Mouse (Mus musculus): ENCODE measurements around the gene Peg12.

The Peg12 gene

DNA sequence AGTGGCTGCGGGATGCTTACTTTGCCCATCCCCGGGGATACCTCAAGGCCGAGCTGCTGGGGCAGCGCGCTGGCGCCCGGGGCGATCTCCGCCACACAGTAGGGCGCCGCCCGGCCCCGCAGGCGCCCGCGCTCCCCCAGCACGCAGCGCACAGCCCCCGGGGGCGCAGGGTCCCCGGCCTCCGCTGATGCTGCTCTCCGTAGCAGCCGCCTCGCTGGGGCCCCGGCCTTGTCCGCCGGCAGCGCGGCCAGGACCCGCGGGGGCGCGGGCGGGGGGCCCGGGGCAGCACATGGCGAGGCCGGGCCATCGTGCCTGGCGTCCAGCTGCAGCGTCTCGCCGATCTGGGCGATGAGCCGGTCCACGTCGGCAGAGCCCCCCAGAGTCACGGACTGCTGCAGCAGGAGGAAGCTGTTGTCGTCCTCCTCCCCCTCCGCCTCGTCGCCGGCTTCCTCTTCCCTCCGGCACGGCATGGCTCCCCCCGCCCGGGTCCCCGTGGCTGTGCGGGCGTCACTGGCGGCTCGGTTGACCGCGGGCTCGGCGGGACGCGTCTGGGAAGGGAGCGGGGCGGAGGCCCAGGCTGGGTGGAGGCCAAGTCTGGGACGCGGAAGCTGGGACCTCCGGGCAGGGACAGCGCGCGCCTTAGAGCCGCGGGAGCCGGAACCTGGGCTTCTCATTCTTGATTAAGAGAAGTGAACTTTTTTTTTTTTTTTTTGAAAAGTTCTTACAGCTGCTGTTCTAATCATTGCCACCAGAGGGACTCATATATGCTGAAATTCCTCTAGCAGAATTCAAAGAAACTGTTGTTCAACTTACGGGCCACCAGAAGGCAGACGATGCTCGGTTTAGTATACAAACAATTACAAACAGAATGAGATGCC is at the start of gene Peg12:
Gene Peg12 (minus strand): TSS at position 633 of the 878 bp plus-strand sequence.
- DNase-seq = peak; percentile 77

DNA sequence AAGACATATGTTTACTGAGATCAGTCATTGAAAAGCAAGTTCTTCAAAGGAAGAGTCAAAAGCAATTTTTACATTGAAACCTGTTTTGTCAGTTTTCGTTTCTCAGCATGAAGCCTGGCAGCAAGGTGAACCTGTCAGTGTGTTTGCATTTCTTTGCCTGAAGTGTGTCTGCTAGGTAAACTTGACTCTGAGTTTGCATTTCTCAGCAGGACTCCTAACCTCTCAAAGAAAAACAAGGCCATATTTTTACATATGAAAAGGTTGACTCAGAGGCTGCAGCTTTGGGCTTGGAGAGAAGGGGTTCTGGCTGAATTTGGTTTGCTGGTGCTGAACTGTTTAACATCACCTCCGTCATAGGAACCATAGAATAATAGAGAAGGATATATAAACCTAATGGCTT is 21.8 kb upstream of the Peg12 start:
- DNase-seq = no peak

DNA sequence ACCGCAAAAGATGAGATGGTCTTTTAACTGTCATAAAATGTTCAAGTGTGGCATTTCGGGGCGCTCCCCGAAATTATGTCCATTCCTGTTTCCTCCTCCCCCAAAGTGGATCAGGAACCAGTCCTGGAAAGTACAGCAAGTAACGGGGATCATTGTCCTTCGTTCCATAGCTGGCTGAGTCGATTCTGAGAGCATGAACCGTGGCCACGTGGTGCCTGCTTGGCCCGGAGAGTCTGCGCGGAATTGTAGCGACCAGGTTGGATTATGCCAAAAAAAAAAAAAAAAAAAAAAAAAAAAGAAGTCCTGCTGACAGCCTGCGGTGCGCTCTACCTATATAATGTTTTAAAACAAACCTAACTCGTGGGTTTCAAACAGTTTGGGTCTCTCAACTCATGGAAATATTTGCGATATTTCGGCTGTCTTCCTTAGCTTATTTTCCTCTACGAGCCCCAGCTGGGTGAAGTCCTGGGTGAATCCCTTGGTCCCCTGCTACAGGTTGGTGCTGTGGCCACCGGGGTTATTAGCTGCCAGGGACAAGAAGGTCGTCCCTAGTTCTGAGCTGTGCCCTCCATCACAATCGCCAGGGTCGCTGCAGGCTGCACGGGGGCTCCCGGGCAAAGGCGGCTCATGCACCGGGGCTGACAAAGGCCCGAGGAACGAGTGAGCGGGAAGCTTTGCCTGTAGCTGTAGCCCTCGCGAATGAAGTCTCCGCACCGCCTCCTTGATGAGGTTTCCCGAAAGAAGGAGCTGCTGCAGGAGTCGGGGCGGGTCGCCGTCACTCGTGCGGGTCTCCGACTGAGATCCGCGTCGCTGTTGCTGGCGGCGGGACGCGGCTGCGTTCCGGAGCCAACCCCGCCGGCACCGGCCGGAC is 1.1 kb downstream of the Peg12 start:
- DNase-seq = peak; percentile 54

DNA sequence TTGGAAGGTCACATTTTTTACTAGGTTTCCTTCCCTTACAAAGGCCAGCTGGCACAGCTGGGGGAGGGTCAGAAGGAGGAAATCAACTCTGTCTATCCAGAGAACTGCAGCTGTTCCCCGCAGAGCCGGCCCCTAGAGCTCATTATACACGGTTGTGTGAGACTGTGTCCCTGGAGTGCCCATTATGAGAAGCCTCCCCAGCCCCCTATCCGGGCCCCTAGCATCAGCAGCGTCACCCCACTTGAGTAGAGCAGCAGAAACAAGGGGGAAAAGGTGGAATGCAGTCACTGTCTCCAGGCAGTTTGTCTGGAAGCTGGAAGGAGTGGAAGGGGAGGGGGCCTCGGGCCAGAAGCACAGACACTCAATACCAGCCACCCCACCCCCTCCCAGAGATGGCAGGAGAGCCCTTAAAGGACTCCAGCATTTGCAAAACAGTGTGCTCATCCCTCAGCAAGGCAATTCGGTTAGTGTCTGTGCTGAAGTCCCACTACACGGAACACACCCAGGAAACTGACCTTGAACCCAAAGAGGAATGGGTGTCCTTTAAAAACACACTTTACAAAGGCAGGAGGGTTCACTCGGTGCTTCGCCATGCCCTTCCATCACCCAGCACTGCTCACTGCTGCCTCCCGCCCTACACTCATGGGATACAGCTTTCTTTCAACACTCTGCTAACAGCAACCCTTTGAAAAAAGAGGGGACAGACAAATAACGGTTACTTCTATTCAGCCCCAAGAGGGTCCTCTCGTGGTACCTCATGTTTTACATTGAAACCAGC is 1.9 kb downstream of the Peg12 start:
- DNase-seq = peak; percentile 77

DNA sequence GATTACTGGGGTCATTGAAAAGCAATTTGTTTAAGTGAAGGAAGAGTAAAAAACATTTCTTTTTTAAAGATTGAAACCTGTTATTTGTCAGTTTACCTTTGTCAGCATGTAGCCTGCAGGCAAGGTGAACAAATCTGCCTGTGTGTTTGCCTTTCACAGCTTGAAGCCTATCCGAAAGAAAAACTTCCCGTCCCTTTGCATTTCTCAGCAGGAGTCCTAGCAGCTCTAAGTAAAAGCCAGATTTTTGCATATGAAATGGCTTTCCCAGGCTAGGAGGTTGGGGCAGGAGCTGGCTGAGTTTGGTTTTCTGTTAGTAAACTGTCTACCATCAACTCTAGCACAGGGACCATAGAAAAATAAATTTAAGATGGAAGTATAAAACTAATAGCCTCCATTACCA is 12.0 kb downstream of the Peg12 start:
- DNase-seq = peak; percentile 6

DNA sequence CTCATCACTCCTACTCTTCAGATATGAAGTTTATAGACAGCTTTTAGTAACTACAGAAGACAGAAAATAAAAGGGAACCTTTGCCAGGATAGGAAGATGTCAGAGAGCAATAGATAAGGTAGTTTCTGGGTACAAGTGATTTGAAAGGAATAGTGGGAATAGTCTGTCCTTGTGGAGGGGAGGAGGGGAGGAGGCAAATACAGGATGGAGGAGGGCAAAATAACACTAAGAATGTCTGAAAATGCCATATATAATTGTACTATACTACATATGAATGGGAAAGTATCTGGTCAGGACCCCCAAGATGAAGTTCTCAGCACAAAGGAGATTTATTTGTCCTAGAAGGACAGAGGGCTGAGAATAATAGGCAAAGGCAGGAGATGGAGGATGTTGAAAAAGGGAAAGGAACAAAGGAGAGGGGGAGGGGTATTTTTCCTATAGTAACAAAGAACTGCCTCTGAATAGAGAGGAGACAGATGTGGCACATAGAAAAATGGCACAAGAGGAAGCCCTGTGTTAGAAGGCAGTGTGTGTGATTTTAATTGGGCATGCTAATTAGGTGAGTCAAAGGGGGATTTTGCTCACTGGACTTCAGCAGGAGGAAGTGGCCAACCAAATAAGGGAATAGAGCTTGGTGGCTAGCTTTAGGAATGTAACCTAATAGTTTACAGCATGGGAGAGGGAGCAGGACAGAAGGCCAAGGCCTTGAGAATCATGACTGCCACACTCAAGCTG is 18.7 kb downstream of the Peg12 start:
- peak; percentile 47 for DNase-seq

DNA sequence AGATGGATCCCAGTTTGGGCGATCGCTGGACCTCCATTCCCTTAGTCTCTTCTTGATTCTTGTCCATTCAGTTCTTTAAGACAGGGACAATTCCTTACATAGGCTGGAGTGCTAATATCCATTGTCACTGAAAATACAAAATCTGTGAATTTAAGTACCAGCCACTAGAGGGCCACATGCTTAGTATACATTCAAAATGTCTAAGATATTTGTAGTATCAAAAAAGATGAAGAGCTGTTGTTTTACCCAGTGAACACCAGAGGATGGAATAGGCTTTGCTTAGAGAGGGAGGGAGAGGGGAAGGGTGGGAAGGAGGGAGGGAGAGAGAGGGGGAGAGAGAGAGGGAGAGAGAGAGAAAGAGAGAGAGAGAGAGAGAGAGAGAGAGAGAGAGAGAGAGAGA is 27.9 kb downstream of the Peg12 start:
- DNase-seq = peak; percentile 41

DNA sequence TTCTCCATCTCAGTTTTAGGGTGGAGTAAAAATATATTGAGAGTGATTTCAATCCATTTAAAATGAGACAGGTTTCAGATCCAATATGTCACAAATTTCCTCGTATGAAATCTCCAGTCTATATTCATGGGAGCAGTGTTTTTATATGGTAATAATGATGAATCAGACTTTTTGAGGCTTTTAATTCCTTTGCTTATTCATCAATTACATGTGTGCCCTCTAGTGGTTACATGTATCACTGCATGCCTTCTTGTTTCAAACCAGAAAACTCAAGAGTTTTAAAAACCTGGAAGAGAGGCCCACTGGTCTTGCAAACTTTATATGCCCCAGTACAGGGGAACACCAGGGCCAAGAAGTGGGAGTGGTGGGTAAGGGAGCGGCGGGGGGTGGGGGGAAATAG is 31.1 kb downstream of the Peg12 start:
- peak; percentile 36 for DNase-seq

DNA sequence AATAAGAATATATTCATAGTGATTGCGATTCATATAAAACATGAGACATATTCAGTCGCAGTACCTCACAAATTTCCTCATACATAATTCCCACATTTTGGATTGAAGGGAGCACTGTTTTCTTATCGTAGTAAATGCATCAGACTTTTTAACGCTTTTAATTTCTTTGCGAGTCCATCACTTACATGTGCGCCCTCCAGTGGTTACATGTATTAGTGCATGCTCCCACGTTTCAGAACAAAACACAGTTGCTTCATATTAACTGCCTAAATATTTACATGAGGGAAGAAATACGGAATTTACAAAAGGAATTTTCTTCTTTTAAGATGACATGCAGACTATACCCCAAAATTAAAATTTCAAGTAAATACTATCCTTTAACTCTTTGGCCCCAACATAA is 36.0 kb downstream of the Peg12 start:
- peak; percentile 48 for DNase-seq

DNA sequence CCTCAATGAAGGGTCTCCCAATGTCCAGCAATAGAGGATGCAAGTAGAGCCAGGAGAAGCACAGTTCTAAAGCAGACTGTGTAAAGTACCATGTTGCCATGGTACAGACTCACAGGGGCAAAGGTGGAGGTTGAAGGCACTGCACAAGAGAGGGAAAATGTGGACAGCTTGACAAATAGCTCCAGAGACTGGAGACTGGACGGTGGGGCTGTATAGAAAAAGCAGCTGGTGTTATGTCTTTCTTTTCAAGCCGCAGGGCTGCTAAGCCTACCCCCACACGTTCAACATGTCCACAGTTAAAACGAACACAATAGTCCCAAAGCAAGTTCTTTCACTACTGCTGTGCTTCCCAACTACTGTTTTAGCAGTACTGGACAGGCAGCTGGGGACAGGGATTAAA is 41.1 kb downstream of the Peg12 start:
- peak; percentile 62 for DNase-seq

DNA sequence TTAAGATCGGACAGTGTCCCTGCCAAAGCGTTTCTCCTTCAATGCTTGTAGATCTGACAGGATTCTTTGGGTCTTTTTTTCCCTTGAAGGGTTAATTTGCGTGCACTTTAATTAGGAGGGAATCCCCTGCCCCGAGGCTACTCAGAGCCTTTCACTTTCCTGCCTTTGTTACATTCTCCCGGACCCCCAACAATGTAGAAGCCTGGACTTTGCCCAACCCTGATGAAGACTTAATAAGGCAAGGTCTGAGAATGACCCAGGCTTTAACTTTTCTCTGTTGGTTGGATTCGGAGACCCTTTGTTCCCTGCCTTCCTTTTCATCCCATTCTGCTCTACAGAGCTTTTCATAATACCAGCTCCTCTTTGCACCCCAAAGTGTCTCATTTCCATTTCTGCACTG is 43.7 kb downstream of the Peg12 start:
- DNase-seq = peak; percentile 61

DNA sequence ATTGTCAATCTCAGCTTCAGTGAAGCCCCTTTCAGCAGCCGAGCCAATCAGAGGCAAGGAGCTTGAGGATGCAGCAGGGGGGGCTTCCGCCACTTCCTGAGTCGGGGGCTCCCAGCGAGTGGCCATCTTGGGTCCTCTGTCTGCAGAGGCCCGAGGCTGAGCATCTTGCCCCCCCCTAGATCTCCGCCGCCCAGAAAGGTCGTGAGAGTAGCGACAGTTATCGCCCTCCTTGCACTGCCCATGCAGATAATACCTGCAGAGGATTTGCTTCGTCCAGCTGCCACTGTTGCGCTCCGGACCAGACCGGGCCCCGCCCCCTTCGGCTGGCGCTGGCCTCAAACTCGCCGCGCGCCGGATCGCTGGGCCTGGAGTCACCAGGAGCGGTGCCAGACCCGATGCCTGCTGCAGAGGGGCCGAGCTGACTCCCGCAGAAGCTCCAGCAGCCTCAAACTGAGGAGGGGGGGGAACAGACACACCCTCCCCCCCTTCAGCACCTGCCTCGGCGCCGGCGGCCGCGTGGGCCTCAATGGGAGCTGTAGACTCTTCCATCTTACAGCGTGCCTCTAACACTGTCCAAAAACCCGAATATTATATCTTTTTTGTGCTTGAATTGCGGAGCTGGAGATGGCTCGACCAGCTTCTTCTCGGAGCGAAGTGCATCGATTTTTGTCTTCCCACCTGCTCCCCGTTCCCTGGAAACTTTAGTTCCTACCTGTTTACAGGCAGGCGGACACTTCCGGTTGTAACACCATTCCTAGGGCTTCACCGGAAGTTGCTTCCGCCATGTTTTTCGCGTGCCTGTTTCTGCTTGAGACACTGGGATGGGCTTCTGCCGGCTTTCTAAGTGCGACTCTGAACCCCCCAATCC is 44.6 kb downstream of the Peg12 start, which contains the start of gene Mkrn3:
Gene Mkrn3 (minus strand): TSS at position 647 of the 868 bp plus-strand sequence.
- peak; percentile 90 for DNase-seq

DNA sequence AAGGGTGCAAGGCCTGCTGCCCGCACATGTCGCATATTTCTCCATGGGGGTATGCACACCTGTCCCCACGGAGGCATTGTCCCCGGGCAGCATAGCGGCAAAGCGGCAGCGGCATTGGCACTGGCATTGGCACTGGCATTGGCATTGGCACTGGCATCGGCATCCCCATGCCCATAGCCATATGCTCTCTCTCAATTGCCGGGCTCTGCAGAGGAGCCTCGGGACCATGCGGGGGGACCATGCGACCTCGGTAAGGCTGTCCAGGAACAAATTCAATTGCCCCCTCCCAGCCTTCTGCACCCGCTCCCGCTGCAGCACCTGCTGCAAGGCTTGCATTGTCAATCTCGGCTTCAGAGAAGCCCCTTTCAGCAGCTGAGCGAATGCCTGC is 45.2 kb downstream of the Peg12 start:
- DNase-seq = no peak

DNA sequence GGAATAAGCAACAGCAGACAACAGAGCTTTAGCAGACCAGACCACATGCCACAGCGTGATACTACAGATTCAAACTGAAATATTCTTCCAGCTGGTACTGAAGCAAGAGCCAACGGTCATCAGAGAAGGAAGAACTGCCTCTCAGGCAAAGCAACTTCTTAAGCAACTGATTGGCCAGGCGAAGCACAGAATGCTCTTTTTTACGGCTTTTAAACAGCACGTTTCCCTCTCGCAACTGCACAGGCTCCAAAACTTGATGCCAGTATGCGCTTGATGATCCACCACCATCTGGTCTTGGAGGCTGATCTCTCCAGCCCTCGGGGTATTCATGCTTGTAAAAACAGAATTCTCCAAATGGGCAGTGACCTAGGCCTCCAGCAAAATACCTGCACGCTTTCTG is 46.0 kb downstream of the Peg12 start:
- no peak for DNase-seq

DNA sequence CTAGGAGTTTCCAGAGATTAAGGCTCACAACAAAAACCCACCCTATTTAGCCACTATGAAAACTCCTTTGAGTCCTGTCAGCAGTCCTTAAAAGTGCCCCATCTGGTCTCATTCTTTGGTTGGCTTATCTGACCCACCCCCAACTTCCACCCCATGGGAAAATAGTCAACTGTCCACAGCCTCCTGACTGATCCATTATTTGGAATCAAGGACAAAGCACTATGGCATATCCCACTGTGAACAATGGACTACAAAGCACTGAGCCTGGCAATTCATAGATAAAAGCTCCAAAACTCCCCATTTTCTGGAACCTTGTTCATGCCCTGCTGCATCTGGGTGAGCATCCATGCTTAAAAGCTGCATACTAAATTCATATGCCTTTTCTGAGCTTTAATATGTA is 48.1 kb downstream of the Peg12 start:
- peak; percentile 58 for DNase-seq

DNA sequence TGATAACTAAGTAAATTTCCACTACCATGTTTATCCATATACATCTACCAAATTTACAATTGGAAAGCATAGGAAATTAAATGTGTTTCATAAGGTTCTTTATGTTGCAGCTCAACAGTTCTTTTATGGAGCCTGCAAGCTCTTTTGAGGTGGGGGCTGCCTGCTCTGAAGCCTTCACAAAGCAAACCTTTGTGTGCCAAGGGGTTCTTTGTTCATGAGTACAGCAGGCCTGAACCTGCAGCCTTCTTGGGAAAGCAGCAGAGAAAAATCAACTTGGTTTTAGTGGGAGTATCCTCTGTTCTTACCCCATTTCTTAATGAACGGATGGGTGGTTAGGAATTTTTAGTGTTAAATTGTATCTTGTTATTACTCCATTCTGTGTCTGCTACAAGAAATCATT is 49.1 kb downstream of the Peg12 start:
- DNase-seq = peak; percentile 40
